Mouse (Mus musculus) limb, embryonic 14.5 days (tissue): ENCODE measurements at regions not wholly inside any gene's neighbourhood (a gene's known extent, or its start where the extent isn't known, plus 50 kb on each side); places are given as distances from the start of the nearest gene placed in this dataset.

Source experiments
- ATAC-seq: fragments of 200-750 bp; cut with Nextera tagmentation; 2 replicates; pipeline ENCODE4 v1.8.0; 2017; ENCODE audit warnings: low read depth, moderate number of reproducible peaks, moderate TSS enrichment; ENCODE audit not compliant: low FRiP score
- DNase-seq: peaks from one replicate; pipeline ENCODE4 v3.0.0-alpha.2; 2015; ENCODE audit warnings: low spot score
- H3K27ac ChIP-seq: fragments of 300-500 bp; sonication (generic); replicated peaks from 2 replicates; pipeline ENCODE4 v1.5.1; 2014; ENCODE audit warnings: low read depth, mild to moderate bottlenecking, low read length, moderate library complexity, mixed read lengths
- H3K27me3 ChIP-seq: fragments of 300-500 bp; sonication (generic); 2 replicates; pipeline ENCODE4 v1.6.1; 2014; ENCODE audit warnings: low read length, mixed read lengths; ENCODE audit not compliant: control insufficient read depth, insufficient read depth
- H3K36me3 ChIP-seq: fragments of 300-500 bp; sonication (generic); 2 replicates; pipeline ENCODE4 v1.6.1; 2014; ENCODE audit warnings: mild to moderate bottlenecking, low read length, moderate library complexity, mixed read lengths; ENCODE audit not compliant: control insufficient read depth, insufficient read depth
- H3K4me1 ChIP-seq: fragments of 300-500 bp; sonication (generic); 2 replicates; pipeline ENCODE4 v1.6.1; 2014; ENCODE audit warnings: antibody characterized with exemption, low read length, mixed read lengths; ENCODE audit not compliant: control insufficient read depth, insufficient read depth
- H3K4me2 ChIP-seq: fragments of 300-500 bp; sonication (generic); replicated peaks from 2 replicates; pipeline ENCODE4 v1.6.1; 2014; ENCODE audit warnings: low read depth, mild to moderate bottlenecking, low read length, moderate library complexity; ENCODE audit not compliant: severe bottlenecking
- H3K4me3 ChIP-seq: fragments of 300-500 bp; sonication (generic); replicated peaks from 2 replicates; pipeline ENCODE4 v1.5.1; 2014; ENCODE audit warnings: low read length
- H3K9ac ChIP-seq: fragments of 300-500 bp; sonication (generic); 2 replicates; pipeline ENCODE4 v1.6.1; 2014; ENCODE audit warnings: mild to moderate bottlenecking, low read depth, low read length, moderate library complexity; ENCODE audit not compliant: severe bottlenecking
- H3K9me3 ChIP-seq: fragments of 300-500 bp; sonication (generic); 2 replicates; pipeline ENCODE4 v1.6.1; 2016; ENCODE audit warnings: low read length; ENCODE audit not compliant: control insufficient read depth
- POLR2A ChIP-seq: fragments of 200-500 bp; IDR thresholded peaks from 2 replicates; pipeline ENCODE4 v1.8.0; 2012; ENCODE audit warnings: inconsistent platforms, mild to moderate bottlenecking, moderate library complexity, borderline replicate concordance; ENCODE audit not compliant: insufficient read depth, insufficient read length; ENCODE audit errors: extremely low read depth
- WGBS: fragments of 180-500 bp; shearing (Covaris S2); extraction: QIAGEN DNeasy Blood & Tissue Kit; methylation state at CpG from one replicate; pipeline ENCODE4 v1.1.7; 2014; 5-methylcytosine and 5-hydroxymethylcytosine counted together

DNA sequence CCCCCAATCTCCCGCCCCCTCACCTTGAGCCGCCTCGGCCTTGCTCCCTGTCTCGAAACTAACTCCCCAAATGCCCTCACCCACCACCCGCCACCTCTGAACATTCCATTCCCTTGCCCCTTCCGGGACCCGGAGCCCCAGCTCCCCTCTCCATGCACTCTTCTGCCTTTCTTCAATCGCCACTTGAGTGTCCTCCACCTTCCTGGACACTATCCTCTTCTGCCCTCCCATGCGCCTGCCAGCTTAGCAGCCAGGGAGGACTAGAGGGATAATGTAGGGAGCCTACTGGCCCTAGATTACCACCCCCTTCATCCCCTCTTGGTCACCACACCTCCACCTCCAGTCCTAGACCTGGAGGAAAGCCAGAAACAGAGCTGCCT, 352.3 kb downstream of the Bcor start:
- WGBS = 24% methylated on average over 9 of the region's 9 CpGs
- TF ChIP-seq POLR2A = no peak
- Histone ChIP-seq H3K4me2 (peak overlapping the region; percentile 65), H3K36me3 (no peaks in the 10 kb centered on the region), H3K4me1 (peaks cover 14% of the 10 kb centered on the region), H3K9me3 (no peaks in the 10 kb centered on the region), H3K27me3 (peaks cover 11% of the 10 kb centered on the region; the same call in 1 of the 2 replicates), H3K9ac (peak overlapping the region; percentile 58), H3K27ac (peak overlapping the region; percentile 38; the same call in 1 of the 2 replicates), H3K4me3 (peak overlapping the region; percentile 42)
- DNase-seq (no peak), ATAC-seq (no peak)

DNA sequence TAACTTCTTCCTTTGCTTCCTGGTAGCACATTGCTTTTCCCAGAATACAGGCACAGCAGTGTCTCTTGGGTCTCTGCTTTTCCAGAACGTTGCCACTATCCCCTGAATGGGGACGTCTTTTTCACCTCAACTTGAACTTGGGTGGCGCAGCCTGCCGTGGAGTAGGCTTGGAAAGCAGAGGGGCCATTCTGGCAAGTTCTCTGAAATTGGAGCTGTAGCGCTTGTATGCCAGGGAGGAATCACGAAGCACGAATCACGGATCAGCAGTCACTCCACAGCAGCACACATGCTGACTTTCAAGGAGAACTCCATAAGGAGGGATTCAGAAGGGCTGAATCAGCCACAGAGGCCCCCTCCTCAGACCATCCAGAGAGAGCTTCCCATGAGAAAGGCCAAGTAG, 351.2 kb downstream of the Bcor start:
- Histone ChIP-seq H3K9ac (no peak overlapping the region), H3K36me3 (no peaks in the 10 kb centered on the region), H3K4me2 (no peak overlapping the region), H3K27ac (no peak overlapping the region), H3K4me3 (no peak overlapping the region), H3K4me1 (peaks cover 4% of the 10 kb centered on the region), H3K27me3 (peaks cover 11% of the 10 kb centered on the region; the same call in 1 of the 2 replicates), H3K9me3 (no peaks in the 10 kb centered on the region)
- DNase-seq (no peak), ATAC-seq (no peak)
- 55% methylated on average over 8 of the region's 8 CpGs for WGBS
- TF ChIP-seq POLR2A = no peak

DNA sequence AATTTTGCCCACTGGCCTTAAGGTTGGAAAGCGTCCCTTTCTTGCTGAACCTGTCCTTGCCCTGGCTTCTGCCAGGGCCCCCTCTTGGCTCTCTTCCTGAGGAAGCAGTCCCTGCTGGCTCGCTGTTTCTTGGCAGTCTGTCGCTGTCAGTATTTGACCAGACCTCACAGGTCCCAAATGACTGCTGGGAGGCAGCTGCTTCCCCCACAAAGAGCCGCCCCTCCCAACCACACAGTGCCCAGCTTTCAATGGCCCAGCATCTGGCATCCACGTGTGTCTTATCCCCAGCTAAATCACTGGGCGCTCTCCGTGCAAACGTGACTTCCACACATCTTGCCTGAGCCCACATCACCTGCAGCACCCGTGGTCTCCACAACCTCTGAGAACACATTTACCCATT, 345.3 kb downstream of the Bcor start:
- H3K9me3 ChIP-seq = no peaks in the 10 kb centered on the region
- no peaks in the 10 kb centered on the region for H3K36me3 ChIP-seq
- ATAC-seq (no peak), DNase-seq (peak; percentile 26)
- TF ChIP-seq POLR2A = no peak
- H3K9ac ChIP-seq = no peak overlapping the region
- no peaks in the 10 kb centered on the region for H3K27me3 ChIP-seq
- no peaks in the 10 kb centered on the region for H3K4me1 ChIP-seq
- no peak overlapping the region for H3K27ac ChIP-seq
- H3K4me2 ChIP-seq = no peak overlapping the region
- 28% methylated on average over 9 of the region's 9 CpGs for WGBS
- no peak overlapping the region for H3K4me3 ChIP-seq

DNA sequence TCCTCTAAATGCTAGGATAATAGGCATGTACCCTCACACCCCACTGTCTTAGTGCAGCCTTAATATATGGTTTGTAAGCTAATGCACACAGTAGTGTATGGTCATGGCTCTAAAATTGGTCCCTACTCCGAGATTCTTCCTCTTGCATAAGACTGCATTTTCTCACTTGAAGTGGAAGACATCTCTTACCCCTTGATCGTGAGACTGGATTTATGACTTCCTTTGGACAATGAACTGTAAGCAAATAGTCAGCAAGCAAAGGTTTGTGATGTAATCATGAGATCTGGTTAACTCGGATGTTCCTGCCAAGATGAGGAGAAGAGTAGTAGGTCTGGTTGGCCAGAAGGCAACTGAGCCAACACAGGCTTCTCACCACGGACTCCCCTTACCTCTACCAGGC, 344.3 kb downstream of the Bcor start:
- Histone ChIP-seq H3K4me2 (no peak overlapping the region), H3K4me3 (no peak overlapping the region), H3K36me3 (no peaks in the 10 kb centered on the region), H3K9me3 (no peaks in the 10 kb centered on the region), H3K4me1 (no peaks in the 10 kb centered on the region), H3K9ac (no peak overlapping the region), H3K27ac (no peak overlapping the region), H3K27me3 (no peaks in the 10 kb centered on the region)
- TF ChIP-seq POLR2A = no peak
- 73% methylated on average over 4 of the region's 4 CpGs for WGBS
- ATAC-seq = no peak
- DNase-seq = no peak

DNA sequence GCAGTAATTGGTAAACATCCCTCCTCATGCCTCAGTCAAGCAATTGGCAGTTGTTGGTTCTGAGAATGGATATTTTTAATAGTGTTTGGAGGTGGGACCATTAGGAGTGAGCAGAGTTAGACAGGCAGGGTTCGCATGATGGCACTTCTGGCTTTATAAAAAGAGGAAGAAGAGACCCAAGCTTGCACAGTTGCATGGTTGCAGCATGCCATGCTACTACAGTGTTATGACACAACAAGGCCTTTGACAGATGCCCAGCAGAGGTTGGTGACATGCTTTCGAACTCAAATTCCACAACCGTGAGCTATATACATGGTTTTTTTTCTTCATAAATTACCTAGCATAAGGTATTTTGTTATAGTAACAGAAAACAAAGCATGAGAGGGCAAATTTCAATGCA, 341.5 kb downstream of the Bcor start:
- no peak overlapping the region for H3K4me2 ChIP-seq
- no peaks in the 10 kb centered on the region for H3K9me3 ChIP-seq
- TF ChIP-seq POLR2A = no peak
- 86% methylated on average over 3 of the region's 3 CpGs for WGBS
- H3K9ac ChIP-seq = no peak overlapping the region
- H3K27me3 ChIP-seq = peaks cover 4% of the 10 kb centered on the region; the same call in 1 of the 2 replicates
- ATAC-seq (no peak), DNase-seq (no peak)
- no peak overlapping the region for H3K27ac ChIP-seq
- H3K4me1 ChIP-seq = peaks cover 3% of the 10 kb centered on the region; the same call in 1 of the 2 replicates
- H3K36me3 ChIP-seq = no peaks in the 10 kb centered on the region
- no peak overlapping the region for H3K4me3 ChIP-seq

DNA sequence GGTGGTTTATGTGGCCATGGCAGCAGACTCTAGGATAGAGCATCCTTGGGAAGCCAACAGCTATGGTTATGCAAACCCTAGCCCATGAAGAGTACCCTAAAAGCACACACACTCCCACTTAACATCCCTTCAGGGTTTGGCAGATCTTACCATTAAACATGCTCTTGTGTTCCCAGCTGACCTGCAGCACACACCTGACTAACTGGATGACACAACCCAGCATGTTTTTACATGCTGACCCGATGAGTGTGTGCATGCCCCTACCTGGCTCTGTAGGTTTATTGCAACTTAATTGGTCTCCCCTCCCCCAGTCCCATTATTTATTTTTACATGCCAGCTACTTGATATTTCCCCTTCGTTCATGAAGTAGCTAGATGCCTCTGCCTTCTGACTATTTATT, 339.0 kb downstream of the Bcor start:
- no peak for ATAC-seq

More for the DNA sequence above, 339.0 kb downstream of the Bcor start:
- Histone ChIP-seq H3K9ac (no peak overlapping the region), H3K27me3 (peaks cover 4% of the 10 kb centered on the region; the same call in 1 of the 2 replicates), H3K27ac (no peak overlapping the region), H3K9me3 (no peaks in the 10 kb centered on the region), H3K36me3 (no peaks in the 10 kb centered on the region), H3K4me1 (peaks cover 3% of the 10 kb centered on the region; the same call in 1 of the 2 replicates), H3K4me2 (no peak overlapping the region), H3K4me3 (no peak overlapping the region)
- WGBS = 34% methylated on average over 2 of the region's 2 CpGs
- DNase-seq = no peak
- no peak for TF ChIP-seq POLR2A
